Comparison of ENCODE assay signal across 8 mouse cellular contexts in the genomic region with DNA sequence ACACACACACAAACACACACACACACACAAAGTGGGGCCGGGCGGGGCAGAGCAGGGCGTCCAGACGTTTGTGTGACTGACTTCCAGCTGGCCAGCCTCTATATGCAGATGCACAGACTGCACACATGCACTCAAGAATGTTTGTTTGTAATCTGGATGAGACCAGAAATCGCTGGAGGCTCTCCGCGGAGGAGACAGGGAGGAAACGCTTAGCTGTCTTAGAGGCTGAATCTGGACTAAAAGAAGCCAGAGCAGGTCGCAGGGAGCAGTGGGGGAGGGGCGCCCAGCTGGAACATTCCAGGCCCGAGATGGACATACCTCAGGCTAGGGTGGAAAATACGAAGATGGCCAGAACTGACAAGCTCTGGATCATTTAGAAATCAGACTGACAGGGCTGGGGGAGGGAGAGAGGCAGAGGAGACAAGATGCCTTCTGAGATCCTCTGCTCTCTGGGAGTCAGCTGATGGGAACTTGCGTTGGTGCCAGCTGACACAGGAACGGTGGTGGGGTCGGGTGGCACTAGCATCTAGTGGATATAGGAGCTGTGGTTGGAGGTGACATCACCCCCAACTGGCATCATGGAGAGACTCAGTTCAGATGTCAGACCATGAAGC. TPM values are rescaled to one million over a fixed set of nuclear protein-coding genes. Genes with fewer than 3 reads are reported as not detected.
DNase-seq lines count a peak whose midpoint lies in the region; ATAC-seq and TF ChIP-seq lines count a peak whose summit lies in the region.

No protein-coding gene starts in this region.

- H3K27ac ChIP-seq in layer of hippocampus, adult 2 months: peak overlapping the region; percentile 73
- peak overlapping the region; percentile 80 for H3K27ac ChIP-seq in stomach, embryonic 15.5 days

- no peaks in the 10 kb centered on the region for H3K27me3 ChIP-seq in stomach, embryonic 15.5 days (replicated peaks)

- no peak overlapping the region for H3K9ac ChIP-seq in stomach, embryonic 15.5 days

- ATAC-seq in stomach, embryonic 15.5 days (ENCODE audit: insufficient read depth, low FRiP score, low read depth): peak; percentile 45; the same call in 1 of the 2 replicates

- TF ChIP-seq CTCF in layer of hippocampus, adult 2 months (conservative IDR thresholded peaks at IDR 0.05): no peak

- no peaks in the 10 kb centered on the region for H3K36me3 ChIP-seq in stomach, embryonic 15.5 days

- H3K4me1 ChIP-seq in stomach, embryonic 15.5 days: peaks cover 13% of the 10 kb centered on the region

- no peak for DNase-seq in layer of hippocampus, adult 2 months (ENCODE audit: low spot score in 2 of 2)
- DNase-seq in layer of hippocampus, postnatal 14 days (ENCODE audit: low spot score in 2 of 2): no peak
- peak; percentile 38 for DNase-seq in cerebellum, adult 11 months
- peak; percentile 52 for DNase-seq in gastrocnemius, postnatal 14 days
- peak; percentile 66 to 72 for DNase-seq in kidney, postnatal 25 days
- no peak for DNase-seq in layer of hippocampus, adult 8-10 months (ENCODE audit: low spot score in 2 of 2)
- DNase-seq in natural killer cell, adult 2 months (ENCODE audit: low spot score in 2 of 2): no peak

- H3K4me2 ChIP-seq in stomach, embryonic 15.5 days: peak overlapping the region; percentile 5; the same call in 1 of the 2 replicates

- intact Hi-C loops in gastrocnemius, postnatal 14 days (cut with DNase I; ENCODE audit: low total_unique reads): no loop called here

- H3K4me3 ChIP-seq in layer of hippocampus, adult 2 months: no peak overlapping the region
- no peak overlapping the region for H3K4me3 ChIP-seq in stomach, embryonic 15.5 days (replicated peaks)

- no peaks in the 10 kb centered on the region for H3K9me3 ChIP-seq in stomach, embryonic 15.5 days

- WGBS in stomach, embryonic 15.5 days: 18% methylated on average over 15 of the region's 15 CpGs

RNA-seq across cellular contexts. Expression of a gene that starts 7.6 kb away (rescaled TPM):
- 100 to 1,000 TPM; 173 to 186 TPM for total RNA-seq in layer of hippocampus, adult 2 months (2021)
- total RNA-seq in layer of hippocampus, postnatal 14 days (2021): 100 to 1,000 TPM; 138 to 143 TPM
- 10 to 100 TPM; 20.7 to 22.0 TPM for total RNA-seq in gastrocnemius, postnatal 14 days (2021)
- 53.6 and 54.5 TPM in 2 replicates for polyA plus RNA-seq in stomach, embryonic 15.5 days (2015; fragmentation: Nextera tagmentation; extraction: Ambion mirVana)
- 100 to 1,000 TPM; 128 to 162 (median 147) TPM for total RNA-seq in layer of hippocampus, adult 8-10 months (2022)

Comparison
In these comparisons a context has a peak if more than half of its experiments do, and no peak if none do; other contexts are left out.
1. DNase-seq: peak in cerebellum, adult 11 months (single experiment), gastrocnemius, postnatal 14 days (single experiment) and kidney, postnatal 25 days (2 of 2); none in layer of hippocampus, adult 2 months (0 of 2), layer of hippocampus, postnatal 14 days (0 of 2), layer of hippocampus, adult 8-10 months (0 of 2) and natural killer cell, adult 2 months (0 of 2).
2. RNA of a gene that starts 7.6 kb away (total RNA-seq): 173 to 186 TPM in layer of hippocampus, adult 2 months, 128 to 162 TPM in layer of hippocampus, adult 8-10 months and 138 to 143 TPM in layer of hippocampus, postnatal 14 days; 20.7 to 22.0 TPM in gastrocnemius, postnatal 14 days; every median in the first group is over 4 times any median in the second.